Mouse (Mus musculus) mesoderm, embryonic 11.5 days (tissue): Measurements from ENCODE around the gene Olfr1286.

Experiments
- DNase-seq: peaks from one replicate; pipeline ENCODE4 v3.0.0-alpha.2; 2012; ENCODE audit warnings: low read depth, low spot score

Gene Olfr1286

GRCm38 (mm10) chr2:111422931-111423330 lies at the start of gene Olfr1286:
Gene Olfr1286 (minus strand): TSS chr2:111423115.
- DNase-seq = no peak

GRCm38 (mm10) chr2:111448842-111449241 lies 25.9 kb upstream of the Olfr1286 start, which contains the start of gene Olfr1287:
Gene Olfr1287 (plus strand): TSS chr2:111449142.
- DNase-seq = no peak

- DNase-seq = no peak
Measured at GRCm38 (mm10) chr2:111375222-111375621, 47.7 kb downstream of the Olfr1286 start, which contains the start of gene Olfr1284. Gene Olfr1284 (plus strand): TSS chr2:111375522.
